Mouse (Mus musculus) inflammation-experienced regulatory T-cells, adult 6 months (primary cell): Measurements from ENCODE around the gene Cx3cr1. TPM values are rescaled to one million over a fixed set of nuclear protein-coding genes. Genes with fewer than 3 reads are reported as not detected.
A peak's percentile ranks its signal among the peaks of the same experiment; 100 is the strongest.

ENCODE experiments used
- ATAC-seq: one replicate; pipeline ENCODE4 v1.8.0; 2017
- polyA plus RNA-seq, 3 experiments: library from polyadenylated mRNA; unstranded; fragments of 100-300 nt; shearing (Covaris generic); gene quantifications; one replicate each; pipeline ENCODE4 v1.2.1; 2017

Cx3cr1 gene
- polyA plus RNA-seq, 3 experiments from 2014 or later: 0.29 to 1.2 (median 0.43) TPM

DNA sequence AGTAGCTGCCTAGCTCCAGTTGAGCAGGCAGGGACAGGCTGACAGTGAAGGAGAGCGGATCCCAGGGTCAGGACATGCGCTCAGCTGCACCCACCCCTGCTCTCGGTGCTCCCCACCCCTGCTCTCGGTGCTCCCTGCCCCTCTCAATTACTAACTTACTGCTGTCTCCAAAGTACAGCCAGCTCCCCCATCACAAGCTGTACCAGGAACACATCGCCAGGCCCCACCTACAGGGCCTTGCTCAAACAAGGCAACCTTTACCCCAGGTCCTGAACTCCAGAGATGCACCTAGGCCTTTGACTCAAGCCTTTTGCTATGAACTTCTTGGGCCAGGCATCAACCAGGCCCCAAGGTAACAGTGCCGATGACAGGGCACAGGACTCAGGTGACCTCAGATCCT lies 136.0 kb downstream of the Cx3cr1 start:
- no peak for ATAC-seq

DNA sequence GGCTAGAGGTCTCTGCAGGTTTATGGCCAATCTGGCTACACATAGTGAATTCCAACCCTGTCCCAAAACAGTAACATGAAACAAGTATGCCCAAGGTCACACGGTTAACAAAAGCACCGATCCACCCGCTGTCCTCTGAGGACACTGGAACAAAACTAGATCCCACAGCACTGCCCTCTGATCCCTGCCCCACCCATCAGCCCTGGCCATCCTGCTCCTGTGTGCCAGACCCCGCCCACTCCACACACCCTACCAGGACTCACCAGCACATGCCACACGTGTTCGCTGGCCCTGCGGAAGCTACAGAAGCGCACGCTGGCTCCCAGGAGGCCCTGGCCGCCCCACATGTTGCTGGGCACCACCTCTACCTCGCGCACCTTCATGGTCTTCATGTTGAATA lies 137.3 kb downstream of the Cx3cr1 start:
- no peak for ATAC-seq

DNA sequence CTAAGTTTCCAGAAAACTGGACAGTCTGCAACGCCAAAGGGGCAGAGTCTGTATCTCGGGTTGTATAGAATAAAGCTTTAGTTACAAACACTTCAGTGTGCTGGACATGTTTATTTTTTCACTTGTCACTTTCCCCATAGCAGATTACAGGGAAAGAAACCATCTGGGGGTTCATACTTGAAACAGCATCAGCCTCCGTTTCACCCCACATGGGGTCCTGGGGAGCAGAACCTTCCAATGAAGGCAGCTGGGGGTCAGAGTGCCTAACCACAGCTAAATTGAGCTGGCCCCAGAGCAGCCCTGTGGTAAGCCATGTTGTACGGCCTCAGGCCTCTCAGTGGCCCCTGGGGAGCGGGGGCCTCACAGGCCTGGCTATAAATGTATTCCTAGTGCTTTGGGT lies 143.2 kb downstream of the Cx3cr1 start:
- no peak for ATAC-seq

- ATAC-seq: no peak
These were observed 143.9 kb downstream of the Cx3cr1 start for GRCm38 (mm10) chr9:119925729-119926128.

- ATAC-seq: no peak
These were observed 144.5 kb downstream of the Cx3cr1 start for GRCm38 (mm10) chr9:119925120-119925657.

- ATAC-seq: no peak
These were observed 146.2 kb downstream of the Cx3cr1 start for GRCm38 (mm10) chr9:119923462-119923861.

DNA sequence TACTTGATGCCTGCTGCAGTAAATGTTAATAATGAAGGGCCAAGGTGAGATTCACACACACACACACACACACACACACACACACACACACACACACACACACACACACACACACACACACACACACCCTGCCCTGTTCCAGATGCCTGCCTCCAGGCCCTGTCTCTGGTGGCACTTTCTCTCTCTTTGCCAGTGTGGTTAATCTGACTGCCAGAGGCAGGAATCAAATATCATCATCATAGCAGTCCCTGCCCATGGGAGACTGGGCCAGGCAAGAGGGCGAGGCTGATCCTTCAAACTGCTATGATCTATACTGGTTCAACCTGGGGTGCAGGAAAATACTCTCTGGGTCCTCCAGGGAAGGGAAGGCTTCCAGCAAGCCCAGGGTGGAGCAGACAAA lies 149.8 kb downstream of the Cx3cr1 start:
- ATAC-seq: no peak

DNA sequence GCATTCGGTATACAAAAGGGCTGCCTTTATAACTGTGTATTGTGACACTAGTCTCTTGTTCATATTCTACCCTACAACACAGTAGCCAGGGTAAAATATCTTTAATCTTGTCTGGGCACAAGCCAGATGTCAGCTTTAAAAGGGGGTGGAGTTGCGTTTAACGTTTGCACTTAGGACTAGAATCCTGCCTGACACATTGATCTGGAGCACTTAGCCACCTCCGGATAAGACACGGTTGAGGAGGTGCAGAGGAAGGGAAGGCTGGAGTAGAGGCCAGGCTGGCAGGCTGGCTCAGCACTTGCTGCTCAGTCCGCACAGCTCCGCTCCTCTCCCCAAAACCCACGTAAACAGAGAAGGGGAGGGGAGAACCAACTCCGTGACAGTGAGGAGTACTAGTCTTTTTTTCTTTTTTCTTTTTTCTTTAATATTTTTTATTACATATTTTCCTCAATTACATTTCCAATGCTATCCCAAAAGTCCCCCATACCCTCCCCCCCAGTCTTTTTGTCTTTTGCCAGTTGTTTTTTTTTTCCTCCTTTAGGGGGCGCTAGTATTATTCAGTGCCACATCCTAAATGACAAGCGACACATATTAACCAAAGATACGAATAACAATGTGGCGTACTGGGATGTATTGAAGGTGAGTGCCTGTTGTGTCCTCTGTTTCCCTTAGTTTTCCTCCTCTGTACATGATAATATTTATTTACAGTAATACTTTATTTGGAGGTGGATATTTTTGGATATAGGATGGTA lies 156.4 kb downstream of the Cx3cr1 start:
- no peak for ATAC-seq

- no peak for ATAC-seq
These were observed 159.7 kb downstream of the Cx3cr1 start for GRCm38 (mm10) chr9:119909931-119910330.

DNA sequence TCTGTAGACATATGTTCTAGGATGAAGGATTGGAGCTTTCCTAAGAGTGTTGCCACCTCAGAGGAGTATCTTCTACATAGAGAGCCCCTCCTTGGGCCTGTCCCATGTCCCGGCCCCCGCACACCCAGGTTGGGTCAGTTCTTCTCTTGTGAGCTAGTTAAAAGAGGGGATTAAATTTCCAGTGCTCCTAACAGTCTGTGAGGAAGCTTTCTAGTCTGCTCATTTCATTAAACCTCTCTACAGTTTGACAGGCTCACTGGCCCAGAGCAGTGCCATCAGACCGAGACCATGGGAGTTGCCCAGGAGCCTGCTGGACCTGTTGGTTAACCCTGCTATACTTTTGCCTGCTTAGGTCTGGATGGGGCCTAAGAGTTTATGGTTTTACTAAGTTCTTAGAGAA lies 161.0 kb downstream of the Cx3cr1 start:
- no peak for ATAC-seq

DNA sequence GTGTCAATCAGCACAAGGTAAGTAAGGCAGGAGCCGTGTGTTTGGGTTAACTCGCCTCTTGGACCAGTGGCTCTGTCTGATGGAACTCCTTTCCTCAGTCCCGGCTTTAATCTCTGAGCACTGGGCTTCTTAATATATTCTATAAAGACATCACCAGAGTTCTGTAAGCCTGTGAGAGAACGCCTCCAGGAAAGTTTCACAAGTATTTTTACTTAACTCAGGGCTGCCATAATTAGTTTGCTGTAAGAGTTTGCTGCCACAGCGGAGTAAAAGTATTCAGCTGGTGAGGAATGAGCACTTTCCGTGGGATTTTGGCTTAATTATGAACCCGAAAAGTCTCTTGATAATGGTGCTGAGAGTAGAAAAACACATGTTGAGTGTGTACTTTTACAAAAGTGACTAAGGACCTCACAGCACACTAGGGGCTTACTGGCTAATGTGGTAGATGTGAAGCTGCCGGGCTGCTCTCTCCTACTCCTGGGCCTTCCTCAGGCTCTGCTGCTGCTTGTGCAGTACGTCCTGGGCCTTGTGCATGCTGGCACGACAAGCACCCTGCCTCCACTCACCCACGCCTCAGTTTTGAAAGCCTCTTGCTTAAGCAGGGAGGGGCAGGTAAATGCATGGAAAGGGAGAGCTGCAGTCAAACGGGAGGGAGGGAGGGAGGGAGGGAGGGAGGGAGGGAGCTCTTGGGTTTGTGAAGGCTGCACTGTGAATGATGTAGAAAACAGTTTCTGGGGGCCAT lies 167.1 kb downstream of the Cx3cr1 start:
- no peak for ATAC-seq

DNA sequence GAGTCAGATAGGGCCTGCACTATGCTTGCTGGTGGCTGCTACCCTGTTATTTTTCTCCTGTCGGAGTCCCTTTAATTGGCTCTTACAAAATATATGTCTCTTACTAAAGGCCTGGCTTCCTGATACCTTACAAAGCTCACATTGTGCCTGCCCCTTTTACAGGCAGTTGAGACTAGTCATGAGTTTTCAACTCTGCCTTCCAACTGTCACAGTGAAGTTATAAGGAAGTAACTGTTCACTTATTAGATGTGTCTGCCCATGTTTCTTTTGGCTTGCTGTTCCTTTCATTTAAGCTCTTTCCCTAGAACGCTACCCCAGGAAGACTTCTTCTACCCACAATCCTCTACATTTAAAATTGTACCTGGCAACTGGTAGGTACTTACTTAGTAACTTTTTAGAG lies 170.2 kb downstream of the Cx3cr1 start:
- ATAC-seq: no peak

- ATAC-seq: peak; percentile 30
These were observed 174.5 kb downstream of the Cx3cr1 start for GRCm38 (mm10) chr9:119895040-119895721.

DNA sequence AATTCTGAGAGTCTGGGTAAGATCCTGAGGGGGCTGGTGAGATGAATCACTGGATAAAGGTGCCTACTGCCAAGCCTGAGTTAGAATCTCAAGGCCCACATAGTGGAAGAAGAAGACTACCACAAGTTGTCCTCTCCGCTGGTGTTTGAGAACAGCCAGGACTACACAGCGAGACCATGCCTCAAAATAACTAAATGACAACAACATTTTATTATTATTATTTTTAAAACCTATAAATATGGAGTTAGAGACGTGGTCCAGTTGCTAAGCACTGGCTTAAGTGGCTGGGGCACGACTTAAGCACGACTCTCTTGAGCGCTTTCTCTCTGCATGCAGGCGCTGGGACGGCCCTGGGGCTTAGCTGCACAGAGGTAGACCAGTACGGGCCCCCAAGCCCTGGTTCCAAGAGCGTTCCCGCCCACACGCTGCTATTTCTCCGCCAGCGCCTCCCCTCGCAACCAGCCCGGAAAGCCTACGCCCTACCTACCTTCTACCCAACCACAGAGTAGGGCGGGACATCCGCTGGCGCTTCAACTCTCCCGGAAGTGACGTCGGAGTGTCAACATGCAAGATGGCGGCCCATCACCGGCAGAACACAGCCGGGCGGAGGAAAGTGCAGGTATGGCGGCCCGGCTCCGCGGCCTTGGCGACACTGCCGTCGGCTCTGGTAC lies 175.2 kb downstream of the Cx3cr1 start, which contains the start of gene Wdr48:
Wdr48 (plus strand) TSS at position 540 of the 671 bp plus-strand sequence.
- ATAC-seq: peak; percentile 97

- ATAC-seq: no peak
These were observed 175.8 kb downstream of the Cx3cr1 start for GRCm38 (mm10) chr9:119893881-119894280.

DNA sequence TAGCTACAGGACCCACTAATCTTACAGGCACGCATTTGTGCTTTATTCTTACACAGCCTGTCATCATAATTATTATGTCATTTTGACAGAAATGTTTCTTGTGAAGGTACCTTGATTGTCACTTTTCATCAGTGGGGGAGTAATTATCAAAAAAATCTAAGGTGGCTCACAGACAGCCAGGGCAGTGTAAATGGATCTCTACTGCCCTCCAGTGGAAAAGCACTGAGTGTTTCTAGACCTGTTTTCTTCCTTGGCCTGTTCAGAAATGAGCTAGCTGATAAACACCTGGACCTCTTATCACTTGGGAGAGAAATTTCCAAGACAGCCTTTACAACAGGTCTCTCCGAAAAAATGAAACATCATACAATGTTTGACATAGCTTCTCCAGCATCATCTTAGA lies 179.0 kb downstream of the Cx3cr1 start:
- ATAC-seq: no peak

DNA sequence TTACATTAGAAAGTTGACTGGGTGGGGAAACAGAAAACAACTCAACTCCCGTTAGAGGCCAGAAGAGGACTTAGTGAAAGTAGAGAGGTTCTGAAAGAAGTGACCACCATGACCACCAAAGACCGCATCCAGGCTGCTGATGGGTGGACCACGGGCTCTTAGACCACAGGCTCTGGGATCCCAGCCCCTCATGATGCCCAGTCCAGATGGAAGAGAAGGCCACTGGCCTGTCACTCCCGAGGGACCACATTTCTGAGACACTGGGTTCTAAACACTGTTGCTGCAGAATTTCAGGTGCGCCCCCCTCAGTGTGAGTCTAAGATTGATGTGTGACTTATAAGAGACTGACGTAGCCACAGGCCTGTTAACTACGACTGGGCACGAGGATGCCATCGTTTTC lies 180.2 kb downstream of the Cx3cr1 start:
- ATAC-seq: no peak

GRCm38 (mm10) chr9:119888843-119889246 lies 180.8 kb downstream of the Cx3cr1 start:
- ATAC-seq: no peak

- no peak for ATAC-seq
These were observed 182.4 kb downstream of the Cx3cr1 start for GRCm38 (mm10) chr9:119887144-119887901.

DNA sequence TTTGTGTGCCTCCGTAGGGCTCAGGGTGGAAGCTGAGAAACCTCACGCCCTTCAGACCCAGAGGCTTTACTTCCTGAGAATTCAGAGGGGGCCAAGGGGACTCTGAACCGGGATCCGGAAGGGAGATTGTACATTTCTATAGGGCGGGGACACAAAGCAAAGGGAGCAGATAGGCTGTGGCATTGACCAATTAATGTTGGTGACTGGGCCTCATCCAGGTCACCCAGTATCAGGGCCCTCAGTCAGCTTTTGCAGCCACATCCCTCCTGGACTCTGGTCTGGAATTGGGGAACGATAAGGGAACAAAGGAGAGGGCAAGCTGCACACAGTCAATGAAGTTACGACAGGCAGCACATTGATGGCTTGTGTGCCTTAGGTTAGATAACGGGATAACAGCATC lies 215.5 kb downstream of the Cx3cr1 start:
- no peak for ATAC-seq

- ATAC-seq: no peak
These were observed 216.4 kb downstream of the Cx3cr1 start for GRCm38 (mm10) chr9:119853071-119853846.
